Mouse (Mus musculus) liver, postnatal 0 days (tissue): ENCODE measurements at regions not wholly inside any gene's neighbourhood (a gene's known extent, or its start where the extent isn't known, plus 50 kb on each side); places are given as distances from the start of the nearest gene placed in this dataset.

Experiments
- CTCF ChIP-seq: sonication (generic); IDR thresholded peaks from 2 replicates; pipeline ENCODE4 v1.5.1; 2016; ENCODE audit warnings: antibody characterized with exemption, low read depth
- EP300 ChIP-seq: IDR thresholded peaks from 2 replicates; pipeline ENCODE4 v1.6.1; 2016; ENCODE audit warnings: antibody characterized with exemption, low read depth, mild to moderate bottlenecking

- TF ChIP-seq CTCF, result no peak
- TF ChIP-seq EP300, result no peak
These were observed 551.5 kb downstream of the Nfib start for GRCm38 (mm10) chr4:82154021-82154555.
